Mouse (Mus musculus) liver, adult 2 months (tissue): ENCODE results near the gene Cdc14a.

Experiments
- CTCF ChIP-seq: fragments of 200-500 bp; IDR thresholded peaks from 2 replicates; pipeline ENCODE4 v1.5.1; 2011; ENCODE audit warnings: low read depth, low read length, control low read depth
- POLR2A ChIP-seq: fragments of 200-500 bp; IDR thresholded peaks from 2 replicates; pipeline ENCODE4 v1.6.1; 2011; ENCODE audit warnings: low read length, control low read depth; ENCODE audit not compliant: insufficient read depth; ENCODE audit errors: extremely low read depth

GRCm38 (mm10) chr3:116412954-116413724, 10.7 kb downstream of the Cdc14a start:
- TF ChIP-seq POLR2A (no peak), CTCF (no peak)
